Comparison of ENCODE assay signal across 8 mouse cellular contexts in genomic region chr4:97675741-97676578, GRCm38 (mm10).
A peak's percentile ranks its signal among the peaks of the same experiment; 100 is the strongest.
DNase-seq lines count a peak whose midpoint lies in the region; ATAC-seq lines count a peak whose summit lies in the region.

No protein-coding gene starts in this region.

- H3K4me2 ChIP-seq in heart, embryonic 11.5 days, result peak overlapping the region; percentile 35; the same call in 1 of the 2 replicates
- peak overlapping the region; percentile 38 for H3K4me2 ChIP-seq in forebrain, embryonic 15.5 days (replicated peaks)
- H3K4me2 ChIP-seq in midbrain, embryonic 11.5 days, result peak overlapping the region; percentile 16; the same call in 1 of the 2 replicates

- H3K4me1 ChIP-seq in heart, embryonic 11.5 days (ENCODE audit: control insufficient read depth, insufficient read depth, low read length), result peaks cover 5% of the 10 kb centered on the region
- peaks cover 21% of the 10 kb centered on the region for H3K4me1 ChIP-seq in forebrain, embryonic 15.5 days
- H3K4me1 ChIP-seq in midbrain, embryonic 11.5 days (ENCODE audit: control insufficient read depth, insufficient read depth, low read length), result peaks cover 8% of the 10 kb centered on the region

- no peak overlapping the region for H3K9ac ChIP-seq in heart, embryonic 11.5 days (ENCODE audit: low read depth, low read length)
- H3K9ac ChIP-seq in forebrain, embryonic 15.5 days (replicated peaks), result 0 out of 2 replicates have a peak overlapping the region, but pooled peaks have one; percentile 18
- H3K9ac ChIP-seq in midbrain, embryonic 11.5 days (ENCODE audit: low read length), result peak overlapping the region; percentile 36; the same call in 1 of the 2 replicates

- ATAC-seq in heart, embryonic 11.5 days (replicated peaks; ENCODE audit: insufficient number of reproducible peaks, low FRiP score, low TSS enrichment), result no peak
- ATAC-seq in forebrain, embryonic 15.5 days (replicated peaks), result peak; percentile 88
- ATAC-seq in midbrain, embryonic 11.5 days (ENCODE audit: low FRiP score), result peak; percentile 81
- ATAC-seq in erythroid progenitor cell, adult 5-6 weeks (replicated peaks; ENCODE audit: low FRiP score, poor library complexity, severe bottlenecking), result no peak

- H3K9me3 ChIP-seq in heart, embryonic 11.5 days (replicated peaks; ENCODE audit: control insufficient read depth, low read length), result no peaks in the 10 kb centered on the region
- H3K9me3 ChIP-seq in forebrain, embryonic 15.5 days, result no peaks in the 10 kb centered on the region
- H3K9me3 ChIP-seq in midbrain, embryonic 11.5 days (ENCODE audit: control insufficient read depth, low read length), result no peaks in the 10 kb centered on the region

- H3K4me3 ChIP-seq in heart, embryonic 11.5 days (ENCODE audit: low read depth, low read length), result no peak overlapping the region
- H3K4me3 ChIP-seq in forebrain, embryonic 15.5 days, result peak overlapping the region; percentile 22
- H3K4me3 ChIP-seq in midbrain, embryonic 11.5 days (ENCODE audit: low read depth, low read length), result no peak overlapping the region

- 54% methylated on average over 16 of the region's 16 CpGs for WGBS in heart, embryonic 11.5 days (ENCODE audit: insufficient replicate concordance)
- WGBS in forebrain, embryonic 15.5 days, result 14% methylated on average over 16 of the region's 16 CpGs
- 35% methylated on average over 16 of the region's 16 CpGs for WGBS in midbrain, embryonic 11.5 days

- no peak overlapping the region for H3K27ac ChIP-seq in heart, embryonic 11.5 days (ENCODE audit: low read depth, low read length)
- 0 out of 2 replicates have a peak overlapping the region, but pooled peaks have one; percentile 41 for H3K27ac ChIP-seq in forebrain, embryonic 15.5 days (replicated peaks)
- no peak overlapping the region for H3K27ac ChIP-seq in midbrain, embryonic 11.5 days (ENCODE audit: low read depth, low read length)

- DNase-seq in heart, postnatal 4 days, result no peak
- DNase-seq in MN1 (ENCODE audit: low spot score), result peak; percentile 40
- DNase-seq in midbrain, embryonic 11.5 days (ENCODE audit: low spot score, missing footprints), result peak; percentile 87
- DNase-seq in right cerebral cortex, postnatal 4 days, result no peak
- DNase-seq in natural killer cell, adult 2 months (ENCODE audit: low spot score in 2 of 2), result no peak

- no peaks in the 10 kb centered on the region for H3K36me3 ChIP-seq in heart, embryonic 11.5 days (ENCODE audit: control insufficient read depth, insufficient read depth, low read length)
- H3K36me3 ChIP-seq in forebrain, embryonic 15.5 days, result no peaks in the 10 kb centered on the region
- no peaks in the 10 kb centered on the region for H3K36me3 ChIP-seq in midbrain, embryonic 11.5 days (ENCODE audit: control insufficient read depth, insufficient read depth, low read length)

- H3K27me3 ChIP-seq in heart, embryonic 11.5 days (ENCODE audit: control insufficient read depth, insufficient read depth, low read length), result no peaks in the 10 kb centered on the region
- no peaks in the 10 kb centered on the region for H3K27me3 ChIP-seq in forebrain, embryonic 15.5 days
- no peaks in the 10 kb centered on the region for H3K27me3 ChIP-seq in midbrain, embryonic 11.5 days (ENCODE audit: control insufficient read depth, insufficient read depth, low read length)

Comparison
In these comparisons a context has a peak if more than half of its experiments do, and no peak if none do; other contexts are left out.
1. ATAC-seq: peak in forebrain, embryonic 15.5 days (single experiment) and midbrain, embryonic 11.5 days (single experiment); none in heart, embryonic 11.5 days (single experiment) and erythroid progenitor cell, adult 5-6 weeks (single experiment).
2. DNase-seq: peak in MN1 (single experiment) and midbrain, embryonic 11.5 days (single experiment); none in heart, postnatal 4 days (single experiment), right cerebral cortex, postnatal 4 days (single experiment) and natural killer cell, adult 2 months (0 of 2).
3. Peak in every context shown above with its lines, with median percentiles within 50 percentile points of each other: H3K4me2 ChIP-seq.